Mouse (Mus musculus): ENCODE measurements around the gene Skint2. TPM values are rescaled to one million over a fixed set of nuclear protein-coding genes. Genes with fewer than 3 reads are reported as not detected.

Gene Skint2
- not detected in 2 replicates for polyA plus RNA-seq (2016; fragmentation: Nextera tagmentation; extraction: Ambion mirVana)

GRCm38 (mm10) chr4:112556894-112557293 is at the start of gene Skint2:
Gene Skint2, plus strand, starts transcription at chr4:112557194.
- H3K4me3 ChIP-seq, result no peak within 1 kb of the TSS
- H3K36me3 ChIP-seq (replicated peaks), result no peaks in the 10 kb centered on the region
- H3K27ac ChIP-seq, result no peak within 1 kb of the TSS
- H3K9me3 ChIP-seq, result no peaks in the 10 kb centered on the region; the same call in 1 of the 2 replicates
- H3K27me3 ChIP-seq (ENCODE audit: poor library complexity, severe bottlenecking), result no peaks in the 10 kb centered on the region
- DNase-seq (ENCODE audit: extremely low spot score, low spot score), result no peak
- 79% methylated on average over 2 of the region's 2 CpGs for WGBS
- no peaks in the 10 kb centered on the region for H3K4me1 ChIP-seq

Other genes with a start within 250 kb of the Skint2 start
- not detected in 2 replicates for gene Skint9, start 123.2 kb upstream of the Skint2 start, polyA plus RNA-seq (2016; fragmentation: Nextera tagmentation; extraction: Ambion mirVana)
- not detected in 2 replicates for gene Skint10, start 217.7 kb downstream of the Skint2 start, polyA plus RNA-seq (2016; fragmentation: Nextera tagmentation; extraction: Ambion mirVana)

Data from forebrain, embryonic 10.5 days (tissue).